Mouse (Mus musculus) erythroid progenitor cell, adult 5-6 weeks (primary cell): ENCODE data around the gene Gm16427. TPM values are rescaled to one million over a fixed set of nuclear protein-coding genes. Genes with fewer than 3 reads are reported as not detected.
"Not testable (repeated sequence)": the region's sequence is repeated elsewhere in the genome, so short reads cannot be mapped to it uniquely, and the experiment has no call there.

ENCODE experiments used
- ATAC-seq: replicated peaks from 2 replicates; pipeline ENCODE4 v1.8.0; 2016; ENCODE audit warnings: moderate number of reproducible peaks, mild to moderate bottlenecking, moderate TSS enrichment, inconsistent platforms; ENCODE audit not compliant: poor library complexity, low FRiP score, severe bottlenecking
- total RNA-seq, 2 experiments: library from RNA; stranded (forward) in 1 of 2; stranded (reverse) in 1 of 2; fragments of 150-400 nt in 1 of 2; fragments of 186-747, 209-891 nt in 1 of 2; gene quantifications; 2 replicates each; pipeline versions ENCODE4 v1.2.3 to v1.2.4; 2015 to 2017; ENCODE audit warnings: low replicate concordance in 2 of 2

Gm16427 gene
- total RNA-seq (2015; ENCODE audit: low replicate concordance) (not detected in 2 replicates), total RNA-seq (2017; ENCODE audit: low replicate concordance) (not detected in 2 replicates)

GRCm38 (mm10) chr5:93540100-93540499 lies at the start of gene Gm16427:
Gene Gm16427, minus strand, starts transcription at chr5:93540200.
- ATAC-seq = not testable (repeated sequence)

Other genes with a start within 250 kb of the Gm16427 start
- gene C87414, start 131.4 kb upstream of the Gm16427 start, total RNA-seq (2015; ENCODE audit: low replicate concordance) = not detected in 2 replicates
- gene C87414, start 131.4 kb upstream of the Gm16427 start, total RNA-seq (2017; ENCODE audit: low replicate concordance) = not detected in 2 replicates